Mouse (Mus musculus) midbrain, embryonic 11.5 days (tissue): ENCODE measurements around the gene Wbp2nl. TPM values are rescaled to one million over a fixed set of nuclear protein-coding genes. Genes with fewer than 3 reads are reported as not detected.

ENCODE experiments used
- ATAC-seq: fragments of 200-750 bp; cut with Nextera tagmentation; 2 replicates; pipeline ENCODE4 v1.8.0; 2017; ENCODE audit warnings: moderate TSS enrichment, moderate library complexity; ENCODE audit not compliant: low FRiP score
- DNase-seq: peaks from one replicate; pipeline ENCODE4 v3.0.0; 2015; ENCODE audit warnings: low spot score; ENCODE audit errors: missing footprints
- H3K27ac ChIP-seq: fragments of 300-500 bp; sonication (generic); 2 replicates; pipeline ENCODE4 v1.5.1; 2014; ENCODE audit warnings: low read depth, low read length
- H3K27me3 ChIP-seq: fragments of 300-500 bp; sonication (generic); 2 replicates; pipeline ENCODE4 v1.6.1; 2014; ENCODE audit warnings: mild to moderate bottlenecking, low read length, moderate library complexity, mixed read lengths; ENCODE audit not compliant: control insufficient read depth, insufficient read depth
- H3K36me3 ChIP-seq: fragments of 300-500 bp; sonication (generic); 2 replicates; pipeline ENCODE4 v1.6.1; 2014; ENCODE audit warnings: mild to moderate bottlenecking, low read length, moderate library complexity, mixed read lengths; ENCODE audit not compliant: control insufficient read depth, insufficient read depth
- H3K4me1 ChIP-seq: fragments of 300-500 bp; sonication (generic); 2 replicates; pipeline ENCODE4 v1.6.1; 2014; ENCODE audit warnings: low read length; ENCODE audit not compliant: control insufficient read depth, insufficient read depth
- H3K4me2 ChIP-seq: fragments of 300-500 bp; sonication (generic); 2 replicates; pipeline ENCODE4 v1.6.1; 2014; ENCODE audit warnings: mild to moderate bottlenecking, moderate library complexity
- H3K4me3 ChIP-seq: fragments of 300-500 bp; sonication (generic); 2 replicates; pipeline ENCODE4 v1.5.1; 2014; ENCODE audit warnings: low read depth, low read length
- H3K9ac ChIP-seq: fragments of 300-500 bp; sonication (generic); 2 replicates; pipeline ENCODE4 v1.6.1; 2014; ENCODE audit warnings: low read length
- H3K9me3 ChIP-seq: fragments of 300-500 bp; sonication (generic); 2 replicates; pipeline ENCODE4 v1.6.1; 2016; ENCODE audit warnings: low read length; ENCODE audit not compliant: control insufficient read depth
- WGBS: fragments of 180-500 bp; shearing (Covaris S2); extraction: QIAGEN DNeasy Blood & Tissue Kit; methylation state at CpG from one replicate; pipeline ENCODE4 v1.1.7; 2014; 5-methylcytosine and 5-hydroxymethylcytosine counted together
- polyA plus RNA-seq: library from polyadenylated mRNA; unstranded; fragments of >200 nt; fragmentation: Nextera tagmentation; extraction: Ambion mirVana; gene quantifications from 2 replicates; pipeline ENCODE4 v1.2.1, GENCODE M21; 2014

Gene Wbp2nl
- polyA plus RNA-seq, 1 experiment from 2014 or later: not detected

DNA sequence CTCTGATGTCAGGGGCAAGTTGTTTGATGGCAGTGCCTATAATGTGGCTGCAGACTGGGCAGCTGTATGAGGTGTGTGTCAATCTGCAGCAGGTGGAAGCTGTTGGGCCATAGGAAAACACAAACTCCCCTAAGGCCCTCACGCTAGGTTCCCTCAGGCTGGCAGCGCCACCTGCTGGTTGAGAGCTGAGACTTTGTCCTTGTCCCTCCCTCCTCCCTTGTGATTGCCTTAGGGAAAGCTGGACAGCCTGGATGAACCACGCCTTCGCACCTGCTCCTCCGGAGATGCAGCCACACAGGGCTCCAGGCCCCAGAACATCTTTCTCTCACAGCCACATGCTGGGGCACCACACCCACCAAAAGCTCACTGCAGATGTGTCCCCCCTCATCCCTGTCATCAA lies 27.6 kb upstream of the Wbp2nl start:
- H3K27me3 ChIP-seq: peaks cover 9% of the 10 kb centered on the region; the same call in 1 of the 2 replicates
- no peak overlapping the region for H3K9ac ChIP-seq
- H3K36me3 ChIP-seq: no peaks in the 10 kb centered on the region
- H3K4me2 ChIP-seq: no peak overlapping the region
- H3K4me3 ChIP-seq: no peak overlapping the region
- DNase-seq: peak; percentile 98
- peak; percentile 10; the same call in 1 of the 2 replicates for ATAC-seq
- no peaks in the 10 kb centered on the region for H3K9me3 ChIP-seq
- no peak overlapping the region for H3K27ac ChIP-seq
- H3K4me1 ChIP-seq: peaks cover 28% of the 10 kb centered on the region
- WGBS: 8% methylated on average over 5 of the region's 5 CpGs

DNA sequence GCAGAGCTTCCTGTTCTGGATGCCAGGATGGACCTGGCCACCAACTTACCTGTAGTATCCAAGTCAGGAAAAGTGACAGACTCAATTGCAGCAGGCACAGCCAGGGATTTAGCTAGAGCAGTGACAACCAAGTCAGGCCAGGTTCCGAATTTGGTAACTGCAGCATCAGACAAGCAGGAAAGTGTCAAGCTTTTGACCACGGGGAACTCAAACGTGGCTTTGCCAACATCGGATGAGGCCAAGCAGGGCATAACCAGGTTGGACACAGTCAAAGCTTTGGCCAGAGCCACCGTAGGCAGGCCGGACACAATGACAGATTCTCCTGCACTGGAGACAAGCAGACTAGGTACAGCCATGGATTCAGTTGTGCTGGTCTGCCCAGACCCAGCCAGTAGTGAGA lies 26.5 kb upstream of the Wbp2nl start:
- H3K27ac ChIP-seq: no peak overlapping the region
- no peaks in the 10 kb centered on the region for H3K36me3 ChIP-seq
- no peak overlapping the region for H3K4me2 ChIP-seq
- 85% methylated on average over 6 of the region's 6 CpGs for WGBS
- peaks cover 38% of the 10 kb centered on the region for H3K4me1 ChIP-seq
- DNase-seq (no peak), ATAC-seq (no peak)
- peaks cover 9% of the 10 kb centered on the region; the same call in 1 of the 2 replicates for H3K27me3 ChIP-seq
- H3K9me3 ChIP-seq: no peaks in the 10 kb centered on the region
- no peak overlapping the region for H3K9ac ChIP-seq
- no peak overlapping the region for H3K4me3 ChIP-seq

DNA sequence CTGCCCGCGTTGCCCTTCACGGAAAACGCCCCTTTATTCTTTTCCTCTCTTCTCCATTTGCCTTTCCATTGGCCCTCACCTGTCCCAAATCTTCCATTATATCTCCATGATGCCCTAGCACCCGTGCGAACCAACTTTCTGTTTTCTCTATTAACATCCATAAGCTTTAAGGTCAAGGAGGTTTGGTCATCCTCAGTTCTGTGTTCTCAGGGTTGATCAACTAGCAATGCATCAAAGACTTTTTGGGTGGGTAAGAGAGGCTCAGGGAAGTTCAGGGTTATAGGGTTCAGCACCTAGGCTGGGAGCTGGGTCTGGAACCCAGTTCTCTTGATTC lies 24.2 kb upstream of the Wbp2nl start, which contains the start of gene Sept3:
TSS of gene Sept3 (plus strand) at position 301 of the 334 bp plus-strand sequence.
- peaks cover 25% of the 10 kb centered on the region for H3K4me1 ChIP-seq
- no peak for ATAC-seq
- H3K9me3 ChIP-seq: no peaks in the 10 kb centered on the region
- no peaks in the 10 kb centered on the region; the same call in none of the 2 replicates for H3K36me3 ChIP-seq
- H3K27ac ChIP-seq: peak within 1 kb of the TSS; percentile 92
- peak within 1 kb of the TSS; percentile 62 for H3K4me3 ChIP-seq
- H3K27me3 ChIP-seq: peaks cover 9% of the 10 kb centered on the region; the same call in 1 of the 2 replicates
- DNase-seq: no peak
- peak within 1 kb of the TSS; percentile 94 for H3K9ac ChIP-seq
- WGBS: 27% methylated on average over 6 of the region's 6 CpGs
- peak within 1 kb of the TSS; percentile 92 for H3K4me2 ChIP-seq

DNA sequence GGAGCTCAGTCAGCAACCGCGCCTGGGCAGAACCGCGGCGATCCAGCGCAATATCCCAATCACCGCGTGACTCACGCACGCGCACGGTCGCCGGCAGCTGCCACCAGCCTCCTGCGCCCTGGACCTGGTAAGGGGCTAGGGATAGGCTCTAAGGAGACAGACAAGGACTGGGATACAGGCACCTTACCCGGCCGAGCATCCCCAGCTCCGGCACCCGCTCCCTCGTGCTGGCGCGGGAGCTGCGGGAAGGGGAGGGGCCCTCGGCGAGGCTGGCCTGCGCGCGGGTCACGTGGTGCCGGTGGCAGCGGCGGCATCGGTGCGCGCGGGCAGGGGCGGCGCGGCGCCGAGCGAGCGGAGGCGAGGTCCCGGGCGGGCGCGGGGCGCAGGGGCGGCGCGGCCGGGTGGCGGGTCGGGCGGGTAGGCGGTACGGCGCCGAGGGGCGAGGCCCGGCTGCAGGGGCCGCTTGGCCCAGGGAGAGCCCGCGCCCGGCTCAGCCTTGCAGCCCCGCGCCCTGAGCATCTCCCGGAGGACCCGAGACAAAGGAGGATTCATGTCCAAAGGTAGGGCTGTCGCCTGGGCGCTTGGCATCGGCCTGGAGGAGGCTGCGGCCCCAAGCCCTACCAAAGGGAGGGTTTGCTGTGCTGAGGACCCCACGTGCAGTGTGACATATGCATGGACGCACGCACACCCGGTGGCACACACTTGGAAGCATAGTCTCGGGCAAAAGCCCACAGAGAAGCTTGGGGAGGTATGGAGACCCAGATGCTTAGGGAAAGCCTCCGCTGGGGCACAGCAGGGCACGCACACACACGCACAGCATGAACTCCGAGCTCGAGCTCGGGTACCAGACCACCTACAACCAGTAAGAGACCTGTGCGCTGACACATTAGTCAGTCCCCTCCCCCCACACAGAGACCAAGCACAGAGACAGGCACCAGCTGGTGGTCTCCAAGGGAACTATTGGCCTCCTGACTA lies 23.5 kb upstream of the Wbp2nl start:
- H3K36me3 ChIP-seq: peaks cover 2% of the 10 kb centered on the region
- ATAC-seq: peak; percentile 84
- peak; percentile 97 for DNase-seq
- H3K9me3 ChIP-seq: no peaks in the 10 kb centered on the region
- H3K27ac ChIP-seq: peak overlapping the region; percentile 92
- WGBS: under 1% methylated on average over 64 of the region's 86 CpGs
- peak overlapping the region; percentile 92 for H3K4me2 ChIP-seq
- H3K4me1 ChIP-seq: peaks cover 25% of the 10 kb centered on the region
- H3K4me3 ChIP-seq: peak overlapping the region; percentile 62
- H3K9ac ChIP-seq: peak overlapping the region; percentile 94
- peaks cover 9% of the 10 kb centered on the region; the same call in 1 of the 2 replicates for H3K27me3 ChIP-seq

DNA sequence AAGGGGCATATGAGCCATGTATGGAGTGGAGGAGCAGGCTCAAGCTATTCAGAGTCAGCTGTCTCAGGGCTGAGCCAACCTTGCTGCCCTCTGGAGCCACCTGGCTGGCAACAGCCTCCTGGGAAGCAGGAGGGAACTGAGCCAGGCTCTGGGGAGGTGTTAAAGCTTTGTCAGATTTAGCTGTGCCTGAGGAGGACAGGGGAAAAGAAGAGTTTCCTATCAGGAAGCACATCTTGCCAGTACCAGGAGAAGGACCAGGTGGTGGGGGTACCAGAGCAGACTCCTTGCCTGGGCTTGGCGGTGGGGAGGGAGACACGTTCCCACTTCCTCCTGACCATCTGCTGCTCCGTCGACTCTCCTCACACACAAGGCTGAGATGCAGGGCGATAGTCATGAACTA lies 21.2 kb upstream of the Wbp2nl start:
- Histone ChIP-seq H3K9me3 (no peaks in the 10 kb centered on the region), H3K27ac (no peak overlapping the region), H3K4me1 (peaks cover 21% of the 10 kb centered on the region), H3K36me3 (peaks cover 12% of the 10 kb centered on the region), H3K4me2 (peak overlapping the region; percentile 21), H3K27me3 (peaks cover 9% of the 10 kb centered on the region; the same call in 1 of the 2 replicates), H3K4me3 (no peak overlapping the region), H3K9ac (no peak overlapping the region)
- DNase-seq: no peak
- no peak for ATAC-seq
- 78% methylated on average over 5 of the region's 5 CpGs for WGBS

DNA sequence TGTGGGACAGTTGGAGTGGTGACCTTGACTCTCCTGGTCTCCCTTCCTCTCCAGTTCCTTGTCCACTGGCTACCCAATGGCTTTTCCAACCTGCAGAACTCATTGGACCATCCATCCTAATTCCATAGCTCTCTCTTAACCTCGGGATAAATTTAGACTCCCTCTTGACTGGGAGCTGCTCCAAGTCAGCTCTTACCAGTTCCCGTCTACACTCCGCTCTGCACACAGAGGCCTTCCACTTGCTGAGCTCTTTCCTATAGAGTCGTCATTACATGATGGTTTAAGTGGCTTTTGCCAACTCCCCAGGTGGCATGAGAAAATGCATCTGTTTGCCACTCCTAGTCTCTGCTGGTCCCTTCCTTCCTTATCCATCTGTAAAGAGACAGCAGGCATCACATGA lies 18.1 kb upstream of the Wbp2nl start:
- Histone ChIP-seq H3K4me2 (no peak overlapping the region), H3K4me3 (no peak overlapping the region), H3K9me3 (no peaks in the 10 kb centered on the region), H3K27me3 (no peaks in the 10 kb centered on the region), H3K27ac (no peak overlapping the region), H3K9ac (no peak overlapping the region), H3K4me1 (peaks cover 15% of the 10 kb centered on the region), H3K36me3 (peaks cover 30% of the 10 kb centered on the region)
- DNase-seq: no peak
- 89% methylated on average over 4 of the region's 4 CpGs for WGBS
- no peak for ATAC-seq

DNA sequence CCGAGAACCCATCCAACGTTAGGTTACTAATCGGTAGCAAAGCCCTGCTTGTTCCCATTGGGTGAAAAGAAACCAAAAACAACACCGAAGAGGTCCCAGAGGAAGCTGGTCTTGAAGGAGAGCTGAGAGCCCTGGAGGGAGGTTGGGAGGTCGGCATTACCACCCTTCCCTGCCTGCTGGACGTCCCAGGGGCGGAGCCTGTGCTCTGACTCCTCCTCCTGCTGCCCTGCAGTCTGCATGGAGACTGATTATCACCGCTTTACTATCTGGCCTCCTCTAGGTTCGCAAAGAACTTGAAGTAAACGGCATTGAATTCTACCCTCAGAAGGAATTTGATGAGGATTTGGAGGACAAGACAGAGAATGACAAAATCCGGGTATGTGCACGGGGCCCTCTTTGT lies 12.6 kb upstream of the Wbp2nl start:
- no peak for DNase-seq
- H3K36me3 ChIP-seq: peaks cover 53% of the 10 kb centered on the region
- H3K9me3 ChIP-seq: no peaks in the 10 kb centered on the region
- no peak overlapping the region for H3K9ac ChIP-seq
- no peaks in the 10 kb centered on the region for H3K27me3 ChIP-seq
- H3K4me1 ChIP-seq: no peaks in the 10 kb centered on the region
- H3K4me3 ChIP-seq: no peak overlapping the region
- H3K4me2 ChIP-seq: no peak overlapping the region
- H3K27ac ChIP-seq: no peak overlapping the region
- WGBS: 73% methylated on average over 12 of the region's 12 CpGs
- no peak for ATAC-seq

DNA sequence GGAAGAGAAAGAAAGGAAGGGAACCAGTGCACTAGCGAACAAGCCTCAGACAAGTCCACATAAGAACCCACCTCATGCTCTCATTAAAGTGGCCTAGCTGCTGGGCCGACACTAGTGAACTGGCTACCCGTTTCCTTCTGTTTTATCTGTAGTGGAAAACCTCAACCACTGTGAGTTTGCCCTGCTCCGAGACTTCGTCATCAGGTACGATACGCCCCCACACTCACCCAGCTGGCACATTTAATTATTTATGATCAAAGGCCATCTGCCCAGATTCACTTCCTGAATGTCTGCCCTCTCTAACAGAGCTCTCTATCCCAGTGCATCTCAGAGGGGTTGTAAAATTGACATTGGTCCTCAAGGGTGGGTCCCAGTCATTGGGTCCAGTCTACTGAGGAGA lies 8.5 kb upstream of the Wbp2nl start:
- 92% methylated on average over 7 of the region's 7 CpGs for WGBS
- ATAC-seq (no peak), DNase-seq (no peak)
- H3K27me3 ChIP-seq: no peaks in the 10 kb centered on the region
- no peak overlapping the region for H3K9ac ChIP-seq
- peaks cover 22% of the 10 kb centered on the region for H3K4me1 ChIP-seq
- no peak overlapping the region for H3K4me2 ChIP-seq
- H3K27ac ChIP-seq: no peak overlapping the region
- H3K9me3 ChIP-seq: no peaks in the 10 kb centered on the region
- no peak overlapping the region for H3K4me3 ChIP-seq
- peaks cover 37% of the 10 kb centered on the region for H3K36me3 ChIP-seq

DNA sequence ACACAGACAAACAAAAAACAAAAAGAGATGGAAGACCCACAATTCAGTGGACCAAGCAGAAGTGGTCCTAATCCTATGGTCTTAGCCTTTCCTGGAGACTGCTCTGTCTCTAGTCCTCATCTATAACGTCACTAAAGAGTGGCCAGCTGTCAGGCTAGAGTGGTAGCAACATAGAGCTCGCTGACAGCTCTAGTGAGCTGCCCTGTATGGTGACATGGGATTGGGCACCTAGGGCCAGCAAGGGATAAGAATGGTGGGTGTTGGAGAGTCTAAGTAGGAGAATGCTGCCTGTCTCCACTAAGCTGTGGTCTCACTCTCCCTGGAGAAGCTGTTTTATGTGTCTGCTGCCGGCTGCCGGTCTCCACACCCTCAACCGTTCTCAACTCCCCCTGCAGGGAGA lies 5.9 kb upstream of the Wbp2nl start:
- H3K4me2 ChIP-seq: peak overlapping the region; percentile 17; the same call in 1 of the 2 replicates
- peaks cover 22% of the 10 kb centered on the region for H3K4me1 ChIP-seq
- ATAC-seq: peak; percentile 62
- no peak for DNase-seq
- H3K9ac ChIP-seq: no peak overlapping the region
- H3K27ac ChIP-seq: peak overlapping the region; percentile 44; the same call in 1 of the 2 replicates
- H3K4me3 ChIP-seq: no peak overlapping the region
- no peaks in the 10 kb centered on the region for H3K9me3 ChIP-seq
- no peaks in the 10 kb centered on the region for H3K27me3 ChIP-seq
- 21% methylated on average over 5 of the region's 5 CpGs for WGBS
- peaks cover 17% of the 10 kb centered on the region for H3K36me3 ChIP-seq
